Mouse (Mus musculus): ENCODE results near the gene Slc39a13. TPM values are rescaled to one million over a fixed set of nuclear protein-coding genes. Genes with fewer than 3 reads are reported as not detected.
A peak's percentile ranks its signal among the peaks of the same experiment; 100 is the strongest.

Slc39a13 gene
- polyA plus RNA-seq, 1 experiment: 15.6 TPM

- TF ChIP-seq POLR2A (IDR thresholded peaks at IDR 0.05; ENCODE audit: borderline replicate concordance, control insufficient read depth, low read depth, low read length): peak; percentile 42; the same call in 1 of the 2 replicates
- TF ChIP-seq CTCF (IDR thresholded peaks at IDR 0.05; ENCODE audit: control insufficient read depth, insufficient read depth, low read length): no peak
- WGBS: 14% methylated on average over 9 of the region's 9 CpGs
- peaks cover 10% of the 10 kb centered on the region for H3K4me1 ChIP-seq (ENCODE audit: control insufficient read depth, insufficient read depth, low read length)
- H3K27ac ChIP-seq (ENCODE audit: control insufficient read depth, insufficient read depth, low read depth, low read length, poor library complexity): peak overlapping the region; percentile 86
- H3K4me3 ChIP-seq (replicated peaks; ENCODE audit: control insufficient read depth, low read depth, low read length): peak overlapping the region; percentile 18
Measured at GRCm38 (mm10) chr2:91087453-91087852, 17.2 kb upstream of the Slc39a13 start.

GRCm38 (mm10) chr2:91086392-91087237 lies 16.4 kb upstream of the Slc39a13 start:
- H3K27ac ChIP-seq (ENCODE audit: control insufficient read depth, insufficient read depth, low read depth, low read length, poor library complexity): peak overlapping the region; percentile 86
- no peak for TF ChIP-seq CTCF (IDR thresholded peaks at IDR 0.05; ENCODE audit: control insufficient read depth, insufficient read depth, low read length)
- TF ChIP-seq POLR2A (IDR thresholded peaks at IDR 0.05; ENCODE audit: borderline replicate concordance, control insufficient read depth, low read depth, low read length): 0 out of 2 replicates have a peak, but pooled peaks have one; percentile 26
- no peak overlapping the region for H3K4me3 ChIP-seq (replicated peaks; ENCODE audit: control insufficient read depth, low read depth, low read length)
- WGBS: 53% methylated on average over 9 of the region's 9 CpGs
- peaks cover 12% of the 10 kb centered on the region for H3K4me1 ChIP-seq (ENCODE audit: control insufficient read depth, insufficient read depth, low read length)

- 73% methylated on average over 14 of the region's 14 CpGs for WGBS
- H3K27ac ChIP-seq (ENCODE audit: control insufficient read depth, insufficient read depth, low read depth, low read length, poor library complexity): peak overlapping the region; percentile 86
- TF ChIP-seq POLR2A (IDR thresholded peaks at IDR 0.05; ENCODE audit: borderline replicate concordance, control insufficient read depth, low read depth, low read length) (no peak), CTCF (IDR thresholded peaks at IDR 0.05; ENCODE audit: control insufficient read depth, insufficient read depth, low read length) (no peak)
- H3K4me3 ChIP-seq (replicated peaks; ENCODE audit: control insufficient read depth, low read depth, low read length): no peak overlapping the region
- H3K4me1 ChIP-seq (ENCODE audit: control insufficient read depth, insufficient read depth, low read length): peaks cover 14% of the 10 kb centered on the region
Measured at GRCm38 (mm10) chr2:91085494-91086391, 15.5 kb upstream of the Slc39a13 start.

GRCm38 (mm10) chr2:91084179-91084820 lies 14.1 kb upstream of the Slc39a13 start:
- 24% methylated on average over 15 of the region's 15 CpGs for WGBS

GRCm38 (mm10) chr2:91083366-91083940 lies 13.2 kb upstream of the Slc39a13 start:
- peak overlapping the region; percentile 89 for H3K27ac ChIP-seq (ENCODE audit: control insufficient read depth, insufficient read depth, low read depth, low read length, poor library complexity)
- TF ChIP-seq CTCF (IDR thresholded peaks at IDR 0.05; ENCODE audit: control insufficient read depth, insufficient read depth, low read length) (peak; percentile 9; the same call in 1 of the 2 replicates), POLR2A (IDR thresholded peaks at IDR 0.05; ENCODE audit: borderline replicate concordance, control insufficient read depth, low read depth, low read length) (no peak)
- peaks cover 15% of the 10 kb centered on the region for H3K4me1 ChIP-seq (ENCODE audit: control insufficient read depth, insufficient read depth, low read length)
- H3K4me3 ChIP-seq (replicated peaks; ENCODE audit: control insufficient read depth, low read depth, low read length): peak overlapping the region; percentile 48
- WGBS: 8% methylated on average over 1 of the region's 1 CpGs

More at GRCm38 (mm10) chr2:91084179-91084820, 14.1 kb upstream of the Slc39a13 start:
- TF ChIP-seq CTCF (IDR thresholded peaks at IDR 0.05; ENCODE audit: control insufficient read depth, insufficient read depth, low read length): no peak
- 0 out of 2 replicates have a peak, but pooled peaks have one; percentile 39 for TF ChIP-seq POLR2A (IDR thresholded peaks at IDR 0.05; ENCODE audit: borderline replicate concordance, control insufficient read depth, low read depth, low read length)
- H3K27ac ChIP-seq (ENCODE audit: control insufficient read depth, insufficient read depth, low read depth, low read length, poor library complexity): peak overlapping the region; percentile 89
- H3K4me1 ChIP-seq (ENCODE audit: control insufficient read depth, insufficient read depth, low read length): peaks cover 15% of the 10 kb centered on the region
- peak overlapping the region; percentile 60 for H3K4me3 ChIP-seq (replicated peaks; ENCODE audit: control insufficient read depth, low read depth, low read length)

- peak overlapping the region; percentile 89 for H3K27ac ChIP-seq (ENCODE audit: control insufficient read depth, insufficient read depth, low read depth, low read length, poor library complexity)
- H3K4me3 ChIP-seq (replicated peaks; ENCODE audit: control insufficient read depth, low read depth, low read length): peak overlapping the region; percentile 48
- peaks cover 14% of the 10 kb centered on the region for H3K4me1 ChIP-seq (ENCODE audit: control insufficient read depth, insufficient read depth, low read length)
- 2% methylated on average over 11 of the region's 11 CpGs for WGBS
- TF ChIP-seq CTCF (IDR thresholded peaks at IDR 0.05; ENCODE audit: control insufficient read depth, insufficient read depth, low read length): peak; percentile 14; the same call in 1 of the 2 replicates
- peak; percentile 96 for TF ChIP-seq POLR2A (IDR thresholded peaks at IDR 0.05; ENCODE audit: borderline replicate concordance, control insufficient read depth, low read depth, low read length)
Measured at GRCm38 (mm10) chr2:91082844-91083243, 12.6 kb upstream of the Slc39a13 start.
